Mouse (Mus musculus) CD4-positive, CD25-positive, alpha-beta regulatory T cell, adult 2 months (primary cell): ENCODE data around the gene Hmg20a.
A peak's percentile ranks its signal among the peaks of the same experiment; 100 is the strongest.

Source experiments
- DNase-seq: peaks from one replicate; pipeline ENCODE4 v3.0.0-alpha.2; 2012; ENCODE audit warnings: low read depth, low spot score

Gene Hmg20a

GRCm38 (mm10) chr9:56439699-56440098 lies 21.3 kb downstream of the Hmg20a start:
- no peak for DNase-seq

- no peak for DNase-seq
Measured at GRCm38 (mm10) chr9:56451570-56451969, 33.2 kb downstream of the Hmg20a start.

GRCm38 (mm10) chr9:56453038-56453815 lies 34.8 kb downstream of the Hmg20a start:
- no peak for DNase-seq

GRCm38 (mm10) chr9:56456426-56456825 lies 38.0 kb downstream of the Hmg20a start:
- DNase-seq: peak; percentile 42

- no peak for DNase-seq
Measured at GRCm38 (mm10) chr9:56460987-56461386, 42.6 kb downstream of the Hmg20a start.

- DNase-seq: no peak
Measured at GRCm38 (mm10) chr9:56462606-56463005, 44.2 kb downstream of the Hmg20a start.

- no peak for DNase-seq
Measured at GRCm38 (mm10) chr9:56463046-56463445, 44.6 kb downstream of the Hmg20a start.

GRCm38 (mm10) chr9:56463686-56464515 lies 45.5 kb downstream of the Hmg20a start:
- peak; percentile 7 for DNase-seq

- peak; percentile 84 for DNase-seq
Measured at GRCm38 (mm10) chr9:56464863-56465654, 46.6 kb downstream of the Hmg20a start.

- no peak for DNase-seq
Measured at GRCm38 (mm10) chr9:56466251-56466650, 47.8 kb downstream of the Hmg20a start.

GRCm38 (mm10) chr9:56469656-56470055 lies 51.2 kb downstream of the Hmg20a start:
- DNase-seq: no peak

GRCm38 (mm10) chr9:56470291-56470690 lies 51.9 kb downstream of the Hmg20a start:
- no peak for DNase-seq

GRCm38 (mm10) chr9:56478975-56479647 lies 60.7 kb downstream of the Hmg20a start:
- no peak for DNase-seq

GRCm38 (mm10) chr9:56482623-56483022 lies 64.2 kb downstream of the Hmg20a start:
- DNase-seq: no peak

GRCm38 (mm10) chr9:56485423-56485822 lies 67.0 kb downstream of the Hmg20a start:
- DNase-seq: no peak

- no peak for DNase-seq
Measured at GRCm38 (mm10) chr9:56486158-56486557, 67.7 kb downstream of the Hmg20a start.

GRCm38 (mm10) chr9:56487651-56488050 lies 69.2 kb downstream of the Hmg20a start:
- DNase-seq: no peak

GRCm38 (mm10) chr9:56492391-56492790 lies 74.0 kb downstream of the Hmg20a start:
- DNase-seq: no peak

- DNase-seq: no peak
Measured at GRCm38 (mm10) chr9:56492916-56493315, 74.5 kb downstream of the Hmg20a start.

GRCm38 (mm10) chr9:56495088-56495487 lies 76.7 kb downstream of the Hmg20a start:
- DNase-seq: no peak

GRCm38 (mm10) chr9:56495795-56496232 lies 77.4 kb downstream of the Hmg20a start:
- DNase-seq: no peak
